Mouse (Mus musculus) myocyte (in vitro differentiated cells): Measurements from ENCODE around the gene Brpf3. TPM values are rescaled to one million over a fixed set of nuclear protein-coding genes. Genes with fewer than 3 reads are reported as not detected.

Experiments used
- H3K27me3 ChIP-seq: one replicate; pipeline ENCODE4 v1.6.1; 2011; ENCODE audit not compliant: control insufficient read depth, insufficient read depth, insufficient read length
- H3K36me3 ChIP-seq: one replicate; pipeline ENCODE4 v1.6.1; 2011; ENCODE audit not compliant: control insufficient read depth, insufficient read depth
- H3K4me2 ChIP-seq: one replicate; pipeline ENCODE4 v1.6.1; 2011; ENCODE audit warnings: low read depth, control low read depth
- H3K4me3 ChIP-seq: one replicate; pipeline ENCODE4 v1.5.1; 2011; ENCODE audit warnings: mild to moderate bottlenecking, control low read depth, moderate library complexity
- H3K79me2 ChIP-seq: one replicate; pipeline ENCODE4 v1.6.1; 2011; ENCODE audit not compliant: control insufficient read depth, insufficient read depth
- H3ac ChIP-seq: one replicate; pipeline ENCODE4 v1.6.1; 2011; ENCODE audit not compliant: control insufficient read depth, insufficient read length
- CEBPB ChIP-seq: IDR thresholded peaks from 2 replicates; pipeline ENCODE4 v1.6.1; 2011; ENCODE audit warnings: mild to moderate bottlenecking, moderate library complexity; ENCODE audit not compliant: poor library complexity, insufficient read depth, severe bottlenecking
- E2F4 ChIP-seq: IDR thresholded peaks from one replicate; pipeline ENCODE4 v1.6.1; 2011; ENCODE audit warnings: mild to moderate bottlenecking, control low read depth, moderate library complexity; ENCODE audit not compliant: insufficient read depth
- MAX ChIP-seq: IDR thresholded peaks from one replicate; pipeline ENCODE4 v1.6.1; 2011; ENCODE audit warnings: low read depth, mild to moderate bottlenecking, control low read depth
- MYOD1 ChIP-seq, 3 experiments: IDR thresholded peaks; one replicate each; pipeline ENCODE4 v1.6.1; 2011; ENCODE audit warnings: control low read depth in 2 of 3, low read depth in 2 of 3, mild to moderate bottlenecking in 2 of 3, moderate library complexity in 1 of 3; ENCODE audit not compliant: insufficient read length in 2 of 3, control insufficient read depth in 1 of 3
- MYOG ChIP-seq, 3 experiments: IDR thresholded peaks; one replicate each; pipeline ENCODE4 v1.6.1; 2011; ENCODE audit warnings: control low read depth in 2 of 3, low read depth in 2 of 3, mild to moderate bottlenecking in 2 of 3; ENCODE audit not compliant: insufficient read length in 2 of 3, control insufficient read depth in 1 of 3, insufficient read depth in 1 of 3
- POLR2A ChIP-seq: IDR thresholded peaks from one replicate; pipeline ENCODE4 v1.6.1; 2011; ENCODE audit warnings: low read depth, mild to moderate bottlenecking, control low read depth, moderate library complexity; ENCODE audit not compliant: insufficient read length
- POLR2AphosphoS2 ChIP-seq: IDR thresholded peaks from one replicate; pipeline ENCODE4 v1.6.1; 2011; ENCODE audit warnings: low read depth, control low read depth; ENCODE audit not compliant: insufficient read length
- REST ChIP-seq: IDR thresholded peaks from one replicate; pipeline ENCODE4 v1.6.1; 2011; ENCODE audit warnings: mild to moderate bottlenecking, control low read depth, moderate library complexity; ENCODE audit not compliant: insufficient read depth, insufficient read length
- SRF ChIP-seq: IDR thresholded peaks from one replicate; pipeline ENCODE4 v1.6.1; 2011; ENCODE audit warnings: low read depth; ENCODE audit not compliant: control insufficient read depth, insufficient read length
- TCF12 ChIP-seq: IDR thresholded peaks from one replicate; pipeline ENCODE4 v1.6.1; 2011; ENCODE audit warnings: mild to moderate bottlenecking, control low read depth; ENCODE audit not compliant: poor library complexity, insufficient read depth, severe bottlenecking
- TCF3 ChIP-seq: IDR thresholded peaks from one replicate; pipeline ENCODE4 v1.6.1; 2011; ENCODE audit warnings: low read depth, control low read depth; ENCODE audit not compliant: insufficient read length
- USF1 ChIP-seq: IDR thresholded peaks from one replicate; pipeline ENCODE4 v1.6.1; 2011; ENCODE audit warnings: low read depth, mild to moderate bottlenecking, control low read depth, moderate library complexity
- polyA plus RNA-seq: library from polyadenylated mRNA; unstranded; fragments of >200 nt; fragmentation: generic; extraction: Trizol; gene quantifications from one replicate; pipeline ENCODE4 v1.2.1, GENCODE M21; 2012; ENCODE audit warnings: missing spikeins

Brpf3 gene
- polyA plus RNA-seq, 1 experiment = 6.7 TPM

DNA sequence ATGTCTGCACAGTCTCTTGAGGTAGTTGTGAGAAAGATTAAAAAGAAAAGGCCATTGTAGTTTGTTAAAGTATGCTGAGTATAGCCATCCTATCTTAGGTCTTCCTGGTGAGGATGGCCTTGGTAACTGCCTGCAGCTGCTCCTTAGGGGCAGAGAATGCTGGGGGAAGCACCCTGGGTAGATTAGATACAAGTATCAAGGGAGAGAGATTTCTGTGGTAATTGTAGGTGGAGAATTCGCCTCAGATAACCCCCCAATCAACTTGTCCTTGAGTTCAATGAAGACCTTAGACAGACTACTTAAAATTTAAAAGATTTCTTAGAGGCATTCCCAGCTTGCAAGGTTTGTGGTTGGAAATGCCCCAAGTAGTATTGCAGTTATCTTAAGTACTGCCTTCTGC lies 2.4 kb downstream of the Brpf3 start:
- no peak overlapping the region for H3K4me3 ChIP-seq
- peaks cover 5% of the 10 kb centered on the region for H3K36me3 ChIP-seq
- H3K27me3 ChIP-seq = no peaks in the 10 kb centered on the region
- TF ChIP-seq POLR2AphosphoS2 (no peak), POLR2A (no peak), MYOG (IDR thresholded peaks at IDR 0.05; ENCODE audit: control insufficient read depth in 1 of 3, insufficient read depth in 1 of 3, insufficient read length in 2 of 3, low read depth in 2 of 3) (no peak), TCF3 (no peak), MYOD1 (IDR thresholded peaks at IDR 0.05; ENCODE audit: control insufficient read depth in 1 of 3, insufficient read length in 2 of 3, low read depth in 2 of 3) (no peak), USF1 (no peak), CEBPB (no peak), REST (no peak), E2F4 (no peak), MAX (no peak), SRF (no peak), TCF12 (no peak)
- H3K79me2 ChIP-seq = peaks cover 36% of the 10 kb centered on the region
- no peak overlapping the region for H3ac ChIP-seq
- no peak overlapping the region for H3K4me2 ChIP-seq

DNA sequence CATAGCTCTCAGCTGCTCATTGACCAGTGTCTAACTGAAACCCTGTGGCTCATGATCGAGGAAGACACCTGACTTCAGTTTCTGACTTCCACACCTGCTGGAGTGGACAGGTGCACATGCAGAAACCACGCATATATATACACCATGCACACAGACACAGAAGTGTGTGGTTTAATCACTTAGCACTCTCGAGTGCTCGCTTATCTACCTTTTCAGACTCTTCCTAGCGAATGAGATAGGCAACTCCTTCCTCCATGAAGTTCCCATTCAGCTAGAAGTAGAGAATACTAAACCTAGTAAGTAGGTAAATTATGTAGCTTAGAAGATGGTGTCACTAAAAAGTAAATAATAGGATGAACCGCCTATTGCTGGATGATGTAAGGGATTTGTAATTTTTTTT lies 4.1 kb downstream of the Brpf3 start:
- Histone ChIP-seq H3K4me3 (no peak overlapping the region), H3K4me2 (no peak overlapping the region), H3K79me2 (peaks cover 36% of the 10 kb centered on the region), H3ac (no peak overlapping the region), H3K36me3 (peaks cover 8% of the 10 kb centered on the region), H3K27me3 (no peaks in the 10 kb centered on the region)
- TF ChIP-seq MYOD1 (IDR thresholded peaks at IDR 0.05; ENCODE audit: control insufficient read depth in 1 of 3, insufficient read length in 2 of 3, low read depth in 2 of 3) (peak in 1 of 3 experiments; percentile 8), TCF12 (no peak), POLR2A (no peak)

DNA sequence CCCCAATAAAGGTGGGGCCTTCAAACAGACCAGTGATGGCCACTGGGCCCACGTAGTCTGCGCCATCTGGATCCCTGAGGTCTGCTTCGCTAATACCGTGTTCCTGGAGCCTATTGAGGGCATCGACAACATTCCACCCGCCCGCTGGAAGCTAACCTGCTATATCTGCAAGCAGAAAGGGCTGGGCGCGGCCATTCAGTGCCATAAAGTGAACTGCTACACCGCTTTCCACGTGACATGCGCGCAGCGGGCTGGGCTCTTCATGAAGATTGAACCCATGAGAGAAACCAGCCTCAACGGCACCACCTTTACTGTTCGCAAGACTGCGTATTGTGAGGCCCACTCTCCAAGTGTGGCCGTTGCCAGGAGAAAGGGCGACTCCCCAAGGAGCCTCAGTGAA lies 5.9 kb downstream of the Brpf3 start:
- Histone ChIP-seq H3ac (no peak overlapping the region), H3K79me2 (peaks cover 33% of the 10 kb centered on the region), H3K27me3 (no peaks in the 10 kb centered on the region), H3K4me3 (no peak overlapping the region), H3K4me2 (no peak overlapping the region), H3K36me3 (peaks cover 8% of the 10 kb centered on the region)
- TF ChIP-seq MYOG (IDR thresholded peaks at IDR 0.05; ENCODE audit: control insufficient read depth in 1 of 3, insufficient read depth in 1 of 3, insufficient read length in 2 of 3, low read depth in 2 of 3) (no peak), MYOD1 (IDR thresholded peaks at IDR 0.05; ENCODE audit: control insufficient read depth in 1 of 3, insufficient read length in 2 of 3, low read depth in 2 of 3) (no peak), MAX (no peak), REST (no peak), TCF12 (no peak)

DNA sequence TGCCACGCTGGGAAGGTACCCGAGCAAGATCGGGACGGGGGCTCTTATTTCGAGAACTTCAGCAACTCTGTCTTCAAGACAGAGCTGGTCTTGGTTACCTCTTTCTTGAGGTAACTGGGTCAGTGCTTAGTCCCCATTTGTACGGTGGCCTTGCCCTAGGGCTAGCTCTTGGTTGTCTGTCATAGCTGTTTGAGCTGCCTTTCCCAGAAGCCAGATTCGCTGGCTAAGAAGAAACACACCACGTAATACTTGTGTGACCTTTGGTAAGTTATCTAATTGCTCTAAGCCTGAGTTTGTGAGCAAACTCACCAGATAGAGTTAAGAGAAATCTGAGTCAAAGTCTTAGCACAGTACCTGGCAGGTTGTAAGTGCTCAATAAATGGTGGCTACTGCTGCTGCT lies 7.8 kb downstream of the Brpf3 start:
- H3K36me3 ChIP-seq = peaks cover 8% of the 10 kb centered on the region
- H3K27me3 ChIP-seq = no peaks in the 10 kb centered on the region
- peaks cover 14% of the 10 kb centered on the region for H3K79me2 ChIP-seq
- H3ac ChIP-seq = no peak overlapping the region
- TF ChIP-seq CEBPB (no peak), REST (no peak), USF1 (no peak), MYOD1 (IDR thresholded peaks at IDR 0.05; ENCODE audit: control insufficient read depth in 1 of 3, insufficient read length in 2 of 3, low read depth in 2 of 3) (no peak), POLR2AphosphoS2 (no peak), TCF12 (no peak), TCF3 (no peak), SRF (no peak), E2F4 (no peak), POLR2A (no peak), MYOG (IDR thresholded peaks at IDR 0.05; ENCODE audit: control insufficient read depth in 1 of 3, insufficient read depth in 1 of 3, insufficient read length in 2 of 3, low read depth in 2 of 3) (no peak), MAX (no peak)
- no peak overlapping the region for H3K4me3 ChIP-seq
- no peak overlapping the region for H3K4me2 ChIP-seq

DNA sequence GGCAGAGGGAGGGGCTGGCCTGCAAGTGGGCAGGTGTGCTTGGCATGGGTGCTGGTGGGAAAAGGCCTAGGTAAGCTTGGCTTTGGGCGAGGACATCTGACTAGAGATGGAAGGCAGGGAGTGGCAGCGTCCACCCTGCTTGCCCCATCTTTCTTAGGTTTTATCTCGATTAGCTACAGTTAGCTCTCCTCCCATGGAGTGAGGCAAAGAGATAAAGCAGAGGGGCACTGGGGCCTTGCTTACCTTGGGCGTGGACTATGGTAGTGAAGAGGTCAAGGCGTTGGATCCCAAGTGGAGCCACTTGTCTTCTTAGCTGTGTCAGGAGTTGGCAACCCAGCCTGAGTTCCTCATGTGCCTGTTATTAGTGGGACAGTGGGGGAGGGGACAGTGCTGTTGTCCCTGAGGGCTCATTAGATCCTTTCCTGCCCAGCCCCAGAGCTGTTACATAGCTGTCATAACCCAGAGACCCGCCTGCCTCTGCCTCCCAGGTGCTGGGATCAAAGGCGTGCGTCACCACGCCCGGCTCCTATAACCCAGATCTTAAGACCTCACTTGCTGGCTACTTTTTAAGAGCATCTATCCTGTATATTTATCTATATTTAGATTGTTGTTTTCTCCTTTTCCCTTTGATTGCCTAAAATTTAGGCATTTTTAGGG lies 8.4 kb downstream of the Brpf3 start:
- no peaks in the 10 kb centered on the region for H3K27me3 ChIP-seq
- TF ChIP-seq REST (no peak), MAX (no peak), SRF (no peak), MYOG (IDR thresholded peaks at IDR 0.05; ENCODE audit: control insufficient read depth in 1 of 3, insufficient read depth in 1 of 3, insufficient read length in 2 of 3, low read depth in 2 of 3) (no peak), E2F4 (no peak), TCF3 (no peak), TCF12 (no peak)
- H3ac ChIP-seq = no peak overlapping the region
- H3K79me2 ChIP-seq = peaks cover 8% of the 10 kb centered on the region
- H3K4me3 ChIP-seq = no peak overlapping the region
- H3K4me2 ChIP-seq = no peak overlapping the region
- peaks cover 8% of the 10 kb centered on the region for H3K36me3 ChIP-seq
